ENCODE assay signal across 9 mouse cellular contexts in genomic region chr7:99710476-99710875, GRCm38 (mm10). TPM values are rescaled to one million over a fixed set of nuclear protein-coding genes. Genes with fewer than 3 reads are reported as not detected.
DNase-seq lines count a peak whose midpoint lies in the region; ATAC-seq lines count a peak whose summit lies in the region.
"Had no signal": no experiment of that assay in that cellular context is flagged by ENCODE, and none has a peak within 500 bp of the region (broad histone marks: within the 10 kb centered on the region; RNA-seq: fewer than 3 reads in every experiment).

No protein-coding gene starts in this region.

- no peak for ATAC-seq in kidney, embryonic 15.5 days (replicated peaks; ENCODE audit: low FRiP score)
- no peak for ATAC-seq in neural tube, embryonic 11.5 days (ENCODE audit: insufficient read depth, low FRiP score, low TSS enrichment)
- ATAC-seq in erythroid progenitor cell, adult 5-6 weeks (replicated peaks; ENCODE audit: low FRiP score, poor library complexity, severe bottlenecking), result no peak

- no peaks in the 10 kb centered on the region for H3K27me3 ChIP-seq in kidney, embryonic 15.5 days
- H3K27me3 ChIP-seq in neural tube, embryonic 11.5 days (ENCODE audit: control insufficient read depth, insufficient read depth, low read length), result no peaks in the 10 kb centered on the region

- no peak overlapping the region for H3K9ac ChIP-seq in kidney, embryonic 15.5 days
- H3K9ac ChIP-seq in neural tube, embryonic 11.5 days (ENCODE audit: low read length), result no peak overlapping the region
- H3K9ac ChIP-seq: midbrain, embryonic 12.5 days had no signal

- peaks cover 17% of the 10 kb centered on the region for H3K4me1 ChIP-seq in kidney, embryonic 15.5 days
- no peaks in the 10 kb centered on the region for H3K4me1 ChIP-seq in neural tube, embryonic 11.5 days (ENCODE audit: control insufficient read depth, insufficient read depth, low read length)
- H3K4me1 ChIP-seq: midbrain, embryonic 12.5 days had no signal

- H3K27ac ChIP-seq in kidney, embryonic 15.5 days, result no peak overlapping the region
- no peak overlapping the region for H3K27ac ChIP-seq in neural tube, embryonic 11.5 days (ENCODE audit: low read depth, low read length)
- H3K27ac ChIP-seq: midbrain, embryonic 12.5 days had no signal

- DNase-seq in kidney, adult 11 months, result peak; percentile 45
- DNase-seq in ES-CJ7 (ENCODE audit: low read depth, low spot score), result peak; percentile 17
- DNase-seq in brain, adult 2 months (ENCODE audit: low read depth, low spot score), result peak; percentile 58
- DNase-seq in forelimb bud, embryonic 11.5 days (ENCODE audit: low read depth, low spot score), result peak; percentile 44
- DNase-seq in layer of hippocampus, postnatal 10 days (ENCODE audit: low spot score in 2 of 2), result peak; percentile 67 to 70
- DNase-seq in neural tube, embryonic 11.5 days (ENCODE audit: low spot score), result peak; percentile 65

- WGBS in kidney, embryonic 15.5 days, result 35% methylated on average over 1 of the region's 1 CpGs
- WGBS in neural tube, embryonic 11.5 days, result 27% methylated on average over 1 of the region's 1 CpGs

- H3K36me3 ChIP-seq in kidney, embryonic 15.5 days, result no peaks in the 10 kb centered on the region
- H3K36me3 ChIP-seq in neural tube, embryonic 11.5 days (ENCODE audit: control insufficient read depth, insufficient read depth, low read length), result no peaks in the 10 kb centered on the region
- H3K36me3 ChIP-seq: midbrain, embryonic 12.5 days had no signal

- H3K4me3 ChIP-seq in kidney, embryonic 15.5 days (replicated peaks), result no peak overlapping the region
- no peak overlapping the region for H3K4me3 ChIP-seq in neural tube, embryonic 11.5 days (ENCODE audit: low read depth, low read length)
- H3K4me3 ChIP-seq: midbrain, embryonic 12.5 days had no signal

- H3K4me2 ChIP-seq in kidney, embryonic 15.5 days, result no peak overlapping the region
- no peak overlapping the region for H3K4me2 ChIP-seq in neural tube, embryonic 11.5 days (ENCODE audit: low read depth)
- H3K4me2 ChIP-seq: midbrain, embryonic 12.5 days had no signal

- no peaks in the 10 kb centered on the region for H3K9me3 ChIP-seq in kidney, embryonic 15.5 days (replicated peaks)
- no peaks in the 10 kb centered on the region for H3K9me3 ChIP-seq in neural tube, embryonic 11.5 days (ENCODE audit: control insufficient read depth, low read length)
- H3K9me3 ChIP-seq: midbrain, embryonic 12.5 days had no signal

RNA-seq across cellular contexts. Expression of gene Slco2b1, which starts 0.7 kb away (rescaled TPM):
- polyA plus RNA-seq in kidney, embryonic 15.5 days (2015; fragmentation: Nextera tagmentation; extraction: Ambion mirVana), result 2.4 and 2.8 TPM in 2 replicates
- total RNA-seq in layer of hippocampus, postnatal 10 days (2021), result 10 to 100 TPM; 14.8 to 15.4 TPM
- 2.8 and 3.4 TPM in 2 replicates for polyA plus RNA-seq in neural tube, embryonic 11.5 days (2014; fragmentation: Nextera tagmentation; extraction: Ambion mirVana)
- 4.7 and 8.0 TPM in 2 replicates for total RNA-seq in erythroid progenitor cell, adult 5-6 weeks (2015; ENCODE audit: low replicate concordance)
- total RNA-seq in erythroid progenitor cell, adult 5-6 weeks (2017; ENCODE audit: low replicate concordance), result 4.3 and 5.4 TPM in 2 replicates

RNA-seq across cellular contexts. Expression of gene Olfr520, which starts 19.6 kb away (rescaled TPM):
- not detected in 2 replicates for polyA plus RNA-seq in kidney, embryonic 15.5 days (2015; fragmentation: Nextera tagmentation; extraction: Ambion mirVana)
- not detected for total RNA-seq in layer of hippocampus, postnatal 10 days (2021)
- not detected in 2 replicates for polyA plus RNA-seq in neural tube, embryonic 11.5 days (2014; fragmentation: Nextera tagmentation; extraction: Ambion mirVana)
- not detected in 2 replicates for total RNA-seq in erythroid progenitor cell, adult 5-6 weeks (2015; ENCODE audit: low replicate concordance)
- total RNA-seq in erythroid progenitor cell, adult 5-6 weeks (2017; ENCODE audit: low replicate concordance), result not detected in 2 replicates
- polyA plus RNA-seq: midbrain, embryonic 12.5 days had no signal

RNA-seq across cellular contexts. Expression of gene Olfr521, which starts 52.8 kb away (rescaled TPM):
- not detected in 2 replicates for polyA plus RNA-seq in kidney, embryonic 15.5 days (2015; fragmentation: Nextera tagmentation; extraction: Ambion mirVana)
- total RNA-seq in layer of hippocampus, postnatal 10 days (2021), result not detected
- not detected in 2 replicates for polyA plus RNA-seq in neural tube, embryonic 11.5 days (2014; fragmentation: Nextera tagmentation; extraction: Ambion mirVana)
- total RNA-seq in erythroid progenitor cell, adult 5-6 weeks (2015; ENCODE audit: low replicate concordance), result not detected in 2 replicates
- not detected in 2 replicates for total RNA-seq in erythroid progenitor cell, adult 5-6 weeks (2017; ENCODE audit: low replicate concordance)
- polyA plus RNA-seq: midbrain, embryonic 12.5 days had no signal

Comparison
In these comparisons a context has a peak if more than half of its experiments do, and no peak if none do; other contexts are left out.
1. DNase-seq: peak in every context shown above with its lines; median percentile 68 in layer of hippocampus, postnatal 10 days; 65 in neural tube, embryonic 11.5 days; 58 in brain, adult 2 months; 45 in kidney, adult 11 months; 44 in forelimb bud, embryonic 11.5 days; 17 in ES-CJ7.